8 mouse cellular contexts compared by ENCODE assay signal in the genomic region with DNA sequence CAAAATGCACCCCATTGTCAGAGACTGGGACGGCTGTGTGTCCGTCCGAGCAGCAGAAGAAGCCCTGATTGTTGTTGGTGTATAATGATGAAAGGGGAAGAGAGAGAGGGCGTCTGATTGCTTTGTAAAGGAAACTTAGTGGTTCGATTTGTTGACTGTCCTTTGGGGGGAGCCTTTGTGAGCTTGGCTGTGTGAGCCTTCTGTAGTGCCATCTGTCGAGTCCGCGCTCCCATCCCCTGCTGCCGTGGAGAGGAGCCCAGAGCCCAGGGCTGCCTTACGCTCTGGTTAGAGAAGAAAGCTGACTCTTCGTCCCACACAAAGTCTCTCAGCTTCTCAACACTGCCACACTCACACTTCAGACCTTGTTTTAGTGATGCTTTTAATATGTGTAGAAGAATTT. TPM values are rescaled to one million over a fixed set of nuclear protein-coding genes. Genes with fewer than 3 reads are reported as not detected.
DNase-seq lines count a peak whose midpoint lies in the region; ATAC-seq lines count a peak whose summit lies in the region.
"Had no signal": no experiment of that assay in that cellular context is flagged by ENCODE, and none has a peak within 500 bp of the region (broad histone marks: within the 10 kb centered on the region; RNA-seq: fewer than 3 reads in every experiment).

No protein-coding gene starts in this region.

- peaks cover 56% of the 10 kb centered on the region for H3K36me3 ChIP-seq in hindbrain, embryonic 12.5 days

- WGBS in hindbrain, embryonic 12.5 days, result 43% methylated on average over 11 of the region's 11 CpGs

- no peak overlapping the region for H3K4me3 ChIP-seq in hindbrain, embryonic 12.5 days

- H3K9me3 ChIP-seq in hindbrain, embryonic 12.5 days (replicated peaks), result no peaks in the 10 kb centered on the region

- H3K4me2 ChIP-seq in hindbrain, embryonic 12.5 days (replicated peaks), result no peak overlapping the region

- H3K27me3 ChIP-seq in hindbrain, embryonic 12.5 days, result no peaks in the 10 kb centered on the region

- H3K4me1 ChIP-seq in hindbrain, embryonic 12.5 days, result peaks cover 35% of the 10 kb centered on the region

- H3K27ac ChIP-seq in hindbrain, embryonic 12.5 days, result peak overlapping the region; percentile 78

- DNase-seq in cerebellum, postnatal 36 days, result peak; percentile 82 to 84
- DNase-seq in left cerebral cortex, postnatal 25 days (ENCODE audit: low spot score in 2 of 2), result peak; percentile 60 to 85
- peak; percentile 49 for DNase-seq in right cerebral cortex, postnatal 14 days
- no peak for DNase-seq in heart, adult 18-20 months
- DNase-seq in spleen, postnatal 4 days (ENCODE audit: low spot score in 2 of 2), result no peak
- no peak for DNase-seq in heart, postnatal 25 days (ENCODE audit: low spot score)
- DNase-seq: lung, adult 18-20 months had no signal

- no peak overlapping the region for H3K9ac ChIP-seq in hindbrain, embryonic 12.5 days

- intact Hi-C loops in left cerebral cortex, postnatal 25 days (cut with DNase I), result loop anchor here (2.0 kb wide), 1 partner anchor 48 kb away; no protein-coding TSS in a partner anchor
- intact Hi-C loops in heart, postnatal 25 days (cut with DNase I), result no loop called here

- ATAC-seq in hindbrain, embryonic 12.5 days (ENCODE audit: low FRiP score), result peak; percentile 65

RNA-seq across cellular contexts. Expression of a gene that starts 36.8 kb away (rescaled TPM):
- polyA plus RNA-seq in hindbrain, embryonic 12.5 days (2016; fragmentation: Nextera tagmentation; extraction: Ambion mirVana), result 23.3 and 26.7 TPM in 2 replicates
- 10 to 100 TPM; 18.5 to 22.2 TPM for total RNA-seq in left cerebral cortex, postnatal 25 days (2021)
- 1 to 10 TPM; 4.9 to 5.5 TPM for total RNA-seq in heart, adult 18-20 months (2021)
- total RNA-seq in heart, postnatal 25 days (2021), result 1 to 10 TPM; 5.4 to 6.4 TPM

RNA-seq across cellular contexts. Expression of a gene that starts 51.8 kb away (rescaled TPM):
- 0.33 and 0.44 TPM in 2 replicates for polyA plus RNA-seq in hindbrain, embryonic 12.5 days (2016; fragmentation: Nextera tagmentation; extraction: Ambion mirVana)
- under 1 TPM in 1 of 2 experiments, not detected in 1; 0.27 TPM for total RNA-seq in left cerebral cortex, postnatal 25 days (2021)
- not detected for total RNA-seq in heart, adult 18-20 months (2021)
- not detected for total RNA-seq in heart, postnatal 25 days (2021)

RNA-seq across cellular contexts. Expression of a gene that starts 57.7 kb away (rescaled TPM):
- polyA plus RNA-seq in hindbrain, embryonic 12.5 days (2016; fragmentation: Nextera tagmentation; extraction: Ambion mirVana), result 103 and 105 TPM in 2 replicates
- total RNA-seq in left cerebral cortex, postnatal 25 days (2021), result 10 to 100 TPM; 11.0 to 14.2 TPM
- total RNA-seq in heart, adult 18-20 months (2021), result under 1 TPM; 0.25 to 0.87 TPM
- under 1 TPM; 0.08 to 0.53 TPM for total RNA-seq in heart, postnatal 25 days (2021)

Comparison
In these comparisons a context has a peak if more than half of its experiments do, and no peak if none do; other contexts are left out.
1. DNase-seq: peak in cerebellum, postnatal 36 days (2 of 2), left cerebral cortex, postnatal 25 days (2 of 2) and right cerebral cortex, postnatal 14 days (single experiment); none in heart, adult 18-20 months (0 of 2), spleen, postnatal 4 days (0 of 2) and heart, postnatal 25 days (single experiment).
2. RNA of a gene that starts 57.7 kb away (total RNA-seq): 11.0 to 14.2 TPM in left cerebral cortex, postnatal 25 days; 0.25 to 0.87 TPM in heart, adult 18-20 months and 0.08 to 0.53 TPM in heart, postnatal 25 days; every median in the first group is over 4 times any median in the second.